Mouse (Mus musculus): ENCODE measurements around the gene Socs2. TPM values are rescaled to one million over a fixed set of nuclear protein-coding genes. Genes with fewer than 3 reads are reported as not detected.
A peak's percentile ranks its signal among the peaks of the same experiment; 100 is the strongest.

Gene Socs2
- 61.3 and 72.4 TPM in 2 replicates for polyA plus RNA-seq (2016; fragmentation: Nextera tagmentation; extraction: Ambion mirVana)

DNA sequence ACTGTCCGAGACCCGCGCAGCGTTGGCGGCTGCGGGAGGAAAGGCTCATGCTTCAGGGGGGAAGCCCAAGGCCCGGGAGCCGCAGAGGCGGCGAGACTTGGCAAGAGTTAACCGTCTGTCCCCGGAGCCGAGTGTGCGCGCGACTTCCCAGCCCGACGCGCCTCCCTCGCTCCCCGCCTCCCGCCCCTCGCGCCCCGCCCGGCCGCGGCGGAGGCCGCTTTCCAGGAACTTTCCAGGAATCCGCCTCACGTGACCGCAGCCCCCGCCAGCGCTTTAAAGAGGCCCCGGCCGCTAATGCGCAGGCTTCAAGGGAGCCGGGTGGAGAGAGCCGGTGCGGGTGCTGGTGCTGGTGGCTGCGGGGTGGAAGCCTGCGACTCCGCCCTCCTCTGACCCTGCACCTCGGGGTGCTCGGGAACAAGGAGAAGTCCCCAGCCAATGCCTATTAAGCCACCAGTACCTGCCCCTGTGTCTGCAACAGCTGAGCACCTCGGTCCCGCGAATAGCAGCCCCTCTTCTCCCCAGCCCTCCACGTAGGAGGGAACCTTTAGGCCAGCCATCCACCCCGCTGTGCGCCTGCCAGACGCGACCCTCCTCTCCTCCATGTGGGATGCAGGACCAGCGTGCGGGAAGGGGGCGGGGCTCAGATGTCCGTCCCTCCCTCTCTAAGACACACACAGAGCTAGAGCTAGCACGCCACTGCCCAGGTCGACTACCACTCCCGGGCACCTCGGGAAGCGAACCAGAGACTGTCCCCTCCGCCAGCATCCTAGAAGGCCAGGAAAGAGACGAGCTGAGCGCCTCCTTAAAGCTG, at the start of gene Socs2:
TSS of gene Socs2 (minus strand) at position 496 of the 811 bp plus-strand sequence.
- Histone ChIP-seq H3K9me3 (no peaks in the 10 kb centered on the region), H3K27ac (peak within 1 kb of the TSS; percentile 93), H3K4me1 (replicated peaks) (peaks cover 18% of the 10 kb centered on the region), H3K4me2 (peak within 1 kb of the TSS; percentile 95), H3K36me3 (no peaks in the 10 kb centered on the region), H3K27me3 (peaks cover 15% of the 10 kb centered on the region), H3K9ac (replicated peaks) (peak within 1 kb of the TSS; percentile 80), H3K4me3 (replicated peaks) (peak within 1 kb of the TSS; percentile 71)
- WGBS: under 1% methylated on average over 64 of the region's 66 CpGs
- ATAC-seq (ENCODE audit: insufficient number of reproducible peaks, insufficient read depth, low FRiP score, low TSS enrichment, low read depth): peak; percentile 79

GRCm38 (mm10) chr10:95465485-95465896, 48.5 kb upstream of the Socs2 start:
- H3K4me2 ChIP-seq: no peak overlapping the region
- no peaks in the 10 kb centered on the region for H3K36me3 ChIP-seq
- no peak overlapping the region for H3K9ac ChIP-seq (replicated peaks)
- no peak overlapping the region for H3K4me3 ChIP-seq (replicated peaks)
- 46% methylated on average over 4 of the region's 4 CpGs for WGBS
- no peak for ATAC-seq (ENCODE audit: insufficient number of reproducible peaks, insufficient read depth, low FRiP score, low TSS enrichment, low read depth)
- H3K9me3 ChIP-seq: no peaks in the 10 kb centered on the region
- H3K4me1 ChIP-seq (replicated peaks): no peaks in the 10 kb centered on the region
- H3K27me3 ChIP-seq: no peaks in the 10 kb centered on the region
- no peak overlapping the region for H3K27ac ChIP-seq

- no peaks in the 10 kb centered on the region for H3K27me3 ChIP-seq
- no peaks in the 10 kb centered on the region for H3K36me3 ChIP-seq
- H3K4me3 ChIP-seq (replicated peaks): no peak overlapping the region
- H3K4me2 ChIP-seq: no peak overlapping the region
- H3K9me3 ChIP-seq: no peaks in the 10 kb centered on the region
- no peak for ATAC-seq (ENCODE audit: insufficient number of reproducible peaks, insufficient read depth, low FRiP score, low TSS enrichment, low read depth)
- 46% methylated on average over 6 of the region's 6 CpGs for WGBS
- H3K27ac ChIP-seq: no peak overlapping the region
- no peaks in the 10 kb centered on the region for H3K4me1 ChIP-seq (replicated peaks)
- no peak overlapping the region for H3K9ac ChIP-seq (replicated peaks)
Observed at GRCm38 (mm10) chr10:95464527-95464926, 47.5 kb upstream of the Socs2 start.

- Histone ChIP-seq H3K4me2 (no peak overlapping the region), H3K36me3 (no peaks in the 10 kb centered on the region), H3K4me1 (replicated peaks) (no peaks in the 10 kb centered on the region), H3K27me3 (no peaks in the 10 kb centered on the region), H3K9ac (replicated peaks) (no peak overlapping the region), H3K9me3 (no peaks in the 10 kb centered on the region), H3K4me3 (replicated peaks) (no peak overlapping the region), H3K27ac (no peak overlapping the region)
- ATAC-seq (ENCODE audit: insufficient number of reproducible peaks, insufficient read depth, low FRiP score, low TSS enrichment, low read depth): no peak
- 79% methylated on average over 1 of the region's 1 CpGs for WGBS
Observed at GRCm38 (mm10) chr10:95462231-95462630, 45.3 kb upstream of the Socs2 start.

GRCm38 (mm10) chr10:95461053-95461553, 44.1 kb upstream of the Socs2 start:
- Histone ChIP-seq H3K9me3 (no peaks in the 10 kb centered on the region), H3K36me3 (no peaks in the 10 kb centered on the region), H3K27ac (no peak overlapping the region), H3K4me1 (replicated peaks) (no peaks in the 10 kb centered on the region), H3K4me2 (no peak overlapping the region), H3K9ac (replicated peaks) (no peak overlapping the region), H3K4me3 (replicated peaks) (no peak overlapping the region), H3K27me3 (no peaks in the 10 kb centered on the region)
- 70% methylated on average over 4 of the region's 4 CpGs for WGBS
- ATAC-seq (ENCODE audit: insufficient number of reproducible peaks, insufficient read depth, low FRiP score, low TSS enrichment, low read depth): no peak

GRCm38 (mm10) chr10:95458050-95458806, 41.2 kb upstream of the Socs2 start:
- Histone ChIP-seq H3K4me2 (no peak overlapping the region), H3K4me3 (replicated peaks) (no peak overlapping the region), H3K27ac (no peak overlapping the region), H3K27me3 (no peaks in the 10 kb centered on the region), H3K36me3 (no peaks in the 10 kb centered on the region), H3K4me1 (replicated peaks) (no peaks in the 10 kb centered on the region), H3K9ac (replicated peaks) (no peak overlapping the region), H3K9me3 (no peaks in the 10 kb centered on the region)
- no peak for ATAC-seq (ENCODE audit: insufficient number of reproducible peaks, insufficient read depth, low FRiP score, low TSS enrichment, low read depth)
- 83% methylated on average over 9 of the region's 9 CpGs for WGBS

- ATAC-seq (ENCODE audit: insufficient number of reproducible peaks, insufficient read depth, low FRiP score, low TSS enrichment, low read depth): no peak
- WGBS: 87% methylated on average over 8 of the region's 8 CpGs
Observed at GRCm38 (mm10) chr10:95457367-95458049, 40.5 kb upstream of the Socs2 start.

DNA sequence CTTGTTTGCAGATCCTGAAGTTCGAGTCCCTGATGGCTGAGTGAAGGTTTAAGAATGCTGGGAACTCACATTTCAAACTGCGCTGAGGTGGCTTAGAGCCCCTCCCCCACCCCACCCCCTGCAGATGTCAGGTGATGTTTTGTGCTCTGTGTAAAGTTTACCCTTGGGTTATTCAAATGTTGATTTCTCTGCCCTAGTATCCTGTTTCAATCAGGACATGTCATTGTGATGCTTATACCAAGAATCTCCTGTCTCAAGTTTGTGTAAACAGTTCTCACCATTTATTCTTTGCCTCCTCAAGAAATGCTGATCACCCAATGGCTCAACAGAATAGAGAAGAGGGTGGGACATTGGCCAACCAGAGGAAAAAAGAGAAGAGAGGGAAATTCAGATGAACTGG, 39.1 kb upstream of the Socs2 start:
- Histone ChIP-seq H3K9me3 (no peaks in the 10 kb centered on the region), H3K27ac (no peak overlapping the region), H3K4me2 (no peak overlapping the region), H3K9ac (replicated peaks) (no peak overlapping the region), H3K4me1 (replicated peaks) (no peaks in the 10 kb centered on the region), H3K4me3 (replicated peaks) (no peak overlapping the region), H3K27me3 (no peaks in the 10 kb centered on the region), H3K36me3 (no peaks in the 10 kb centered on the region)
- WGBS: 64% methylated on average over 2 of the region's 2 CpGs
- ATAC-seq (ENCODE audit: insufficient number of reproducible peaks, insufficient read depth, low FRiP score, low TSS enrichment, low read depth): no peak

More at GRCm38 (mm10) chr10:95457367-95458049, 40.5 kb upstream of the Socs2 start:
- H3K9me3 ChIP-seq: no peaks in the 10 kb centered on the region
- H3K4me3 ChIP-seq (replicated peaks): no peak overlapping the region
- H3K9ac ChIP-seq (replicated peaks): no peak overlapping the region
- no peaks in the 10 kb centered on the region for H3K4me1 ChIP-seq (replicated peaks)
- no peak overlapping the region for H3K27ac ChIP-seq
- H3K36me3 ChIP-seq: no peaks in the 10 kb centered on the region
- H3K27me3 ChIP-seq: no peaks in the 10 kb centered on the region
- H3K4me2 ChIP-seq: no peak overlapping the region

GRCm38 (mm10) chr10:95453282-95453681, 36.3 kb upstream of the Socs2 start:
- 86% methylated on average over 5 of the region's 5 CpGs for WGBS
- Histone ChIP-seq H3K9ac (replicated peaks) (no peak overlapping the region), H3K27ac (no peak overlapping the region), H3K9me3 (no peaks in the 10 kb centered on the region), H3K27me3 (no peaks in the 10 kb centered on the region), H3K4me3 (replicated peaks) (no peak overlapping the region), H3K4me2 (no peak overlapping the region), H3K36me3 (no peaks in the 10 kb centered on the region), H3K4me1 (replicated peaks) (no peaks in the 10 kb centered on the region)
- no peak for ATAC-seq (ENCODE audit: insufficient number of reproducible peaks, insufficient read depth, low FRiP score, low TSS enrichment, low read depth)

- no peaks in the 10 kb centered on the region for H3K4me1 ChIP-seq (replicated peaks)
- H3K9ac ChIP-seq (replicated peaks): no peak overlapping the region; the same call in 1 of the 2 replicates
- no peak overlapping the region for H3K4me2 ChIP-seq
- H3K36me3 ChIP-seq: no peaks in the 10 kb centered on the region
- H3K9me3 ChIP-seq: no peaks in the 10 kb centered on the region
- no peak overlapping the region for H3K27ac ChIP-seq
- WGBS: 82% methylated on average over 6 of the region's 6 CpGs
- no peaks in the 10 kb centered on the region for H3K27me3 ChIP-seq
- ATAC-seq (ENCODE audit: insufficient number of reproducible peaks, insufficient read depth, low FRiP score, low TSS enrichment, low read depth): no peak
- H3K4me3 ChIP-seq (replicated peaks): no peak overlapping the region
Observed at GRCm38 (mm10) chr10:95449033-95449432, 32.1 kb upstream of the Socs2 start.

DNA sequence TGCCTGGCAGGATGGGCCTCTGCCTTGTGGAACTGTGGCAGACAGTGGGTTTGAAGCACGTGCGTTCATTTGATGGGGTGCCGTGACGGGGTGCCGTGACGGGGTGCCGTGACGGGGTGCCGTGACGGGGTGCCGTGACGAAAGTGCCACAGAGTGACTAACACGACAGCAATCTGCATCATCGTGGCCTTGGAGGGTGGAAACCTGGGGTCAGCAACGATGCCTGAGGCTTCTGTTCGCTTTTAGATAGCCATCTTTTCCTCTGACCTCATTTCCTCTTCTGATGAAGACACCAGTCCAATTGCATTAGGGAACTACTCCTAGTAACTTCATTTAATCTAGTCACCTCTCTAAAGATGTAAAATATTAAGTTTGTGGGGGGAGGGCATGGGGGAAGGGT, 31.0 kb upstream of the Socs2 start:
- Histone ChIP-seq H3K27ac (no peak overlapping the region), H3K27me3 (no peaks in the 10 kb centered on the region), H3K4me1 (replicated peaks) (no peaks in the 10 kb centered on the region), H3K4me3 (replicated peaks) (no peak overlapping the region), H3K4me2 (no peak overlapping the region), H3K36me3 (no peaks in the 10 kb centered on the region), H3K9ac (replicated peaks) (no peak overlapping the region), H3K9me3 (no peaks in the 10 kb centered on the region)
- no peak for ATAC-seq (ENCODE audit: insufficient number of reproducible peaks, insufficient read depth, low FRiP score, low TSS enrichment, low read depth)
- WGBS: 92% methylated on average over 16 of the region's 16 CpGs
